Mouse (Mus musculus) spleen, adult 2 months (tissue): ENCODE measurements around the gene Cbfa2t3. TPM values are rescaled to one million over a fixed set of nuclear protein-coding genes. Genes with fewer than 3 reads are reported as not detected.
"Not testable (repeated sequence)": the region's sequence is repeated elsewhere in the genome, so short reads cannot be mapped to it uniquely, and the experiment has no call there.

Experiments used
- DNase-seq, 2 experiments: peaks; one replicate each; pipeline versions ENCODE4 v3.0.0 to v3.0.0-alpha.2; 2012 to 2021; ENCODE audit warnings: low spot score in 2 of 2, low read depth in 1 of 2
- H3K27ac ChIP-seq: fragments of 200-500 bp; 2 replicates; pipeline ENCODE4 v1.5.1; 2012; ENCODE audit warnings: low read length, inconsistent platforms; ENCODE audit not compliant: insufficient read depth
- H3K27me3 ChIP-seq: fragments of 200-500 bp; 2 replicates; pipeline ENCODE4 v1.6.1; 2012; ENCODE audit warnings: mild to moderate bottlenecking, moderate library complexity, low read length, inconsistent platforms; ENCODE audit not compliant: control insufficient read depth, insufficient read depth
- H3K36me3 ChIP-seq: fragments of 200-500 bp; 2 replicates; pipeline ENCODE4 v1.6.1; 2012; ENCODE audit warnings: mild to moderate bottlenecking, low read length, inconsistent platforms; ENCODE audit not compliant: control insufficient read depth, insufficient read depth
- H3K4me1 ChIP-seq: fragments of 200-500 bp; 2 replicates; pipeline ENCODE4 v1.6.1; 2011; ENCODE audit warnings: inconsistent platforms; ENCODE audit not compliant: control insufficient read depth, insufficient read depth, insufficient read length
- H3K4me3 ChIP-seq: fragments of 200-500 bp; 2 replicates; pipeline ENCODE4 v1.5.1; 2011; ENCODE audit warnings: mild to moderate bottlenecking, inconsistent platforms; ENCODE audit not compliant: insufficient read depth, insufficient read length; ENCODE audit errors: extremely low read depth
- CTCF ChIP-seq: fragments of 200-500 bp; IDR thresholded peaks from 2 replicates; pipeline ENCODE4 v1.5.1; 2011; ENCODE audit warnings: mild to moderate bottlenecking, inconsistent platforms; ENCODE audit not compliant: insufficient read depth, insufficient read length, insufficient replicate concordance; ENCODE audit errors: extremely low read depth
- POLR2A ChIP-seq: fragments of 200-500 bp; IDR thresholded peaks from 2 replicates; pipeline ENCODE4 v1.6.1; 2011; ENCODE audit warnings: low read depth, low read length, inconsistent platforms
- WGBS: fragments of 180-500 bp; shearing (Covaris S2); methylation state at CpG from one replicate; pipeline ENCODE4 v1.1.7; 2018; 5-methylcytosine and 5-hydroxymethylcytosine counted together
- polyA plus RNA-seq: library from polyadenylated mRNA; depleted of rRNA; stranded (reverse); fragments of >200 nt; gene quantifications from 2 replicates; pipeline ENCODE4 v1.2.3, GENCODE M21; 2012

Gene Cbfa2t3
- polyA plus RNA-seq, 1 experiment, result 38.3 TPM

DNA sequence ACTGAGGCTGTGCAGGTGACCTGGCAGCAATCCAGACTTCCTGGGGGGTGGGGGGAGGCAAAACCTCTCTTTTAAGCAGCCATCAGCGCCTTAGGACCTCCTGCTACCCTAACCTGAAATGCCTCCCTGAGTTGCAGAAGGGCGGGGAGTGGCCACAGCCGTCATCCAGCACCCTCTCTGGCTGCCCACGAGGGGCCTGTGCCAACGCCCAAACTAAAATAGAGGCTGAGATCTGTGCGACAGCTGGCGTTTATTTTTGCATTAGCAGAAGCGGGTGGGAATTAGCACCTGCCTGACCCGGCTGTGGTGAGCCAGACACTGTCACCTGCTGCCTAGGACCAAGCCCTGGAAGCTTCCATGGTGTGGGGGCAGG, 62.1 kb downstream of the Cbfa2t3 start:
- TF ChIP-seq POLR2A (no peak), CTCF (no peak)
- H3K27ac ChIP-seq, result no peak overlapping the region
- 67% methylated on average over 9 of the region's 9 CpGs for WGBS
- no peak overlapping the region for H3K4me3 ChIP-seq
- H3K27me3 ChIP-seq, result no peaks in the 10 kb centered on the region
- H3K36me3 ChIP-seq, result peaks cover 66% of the 10 kb centered on the region
- no peaks in the 10 kb centered on the region for H3K4me1 ChIP-seq
- DNase-seq, result no peak

DNA sequence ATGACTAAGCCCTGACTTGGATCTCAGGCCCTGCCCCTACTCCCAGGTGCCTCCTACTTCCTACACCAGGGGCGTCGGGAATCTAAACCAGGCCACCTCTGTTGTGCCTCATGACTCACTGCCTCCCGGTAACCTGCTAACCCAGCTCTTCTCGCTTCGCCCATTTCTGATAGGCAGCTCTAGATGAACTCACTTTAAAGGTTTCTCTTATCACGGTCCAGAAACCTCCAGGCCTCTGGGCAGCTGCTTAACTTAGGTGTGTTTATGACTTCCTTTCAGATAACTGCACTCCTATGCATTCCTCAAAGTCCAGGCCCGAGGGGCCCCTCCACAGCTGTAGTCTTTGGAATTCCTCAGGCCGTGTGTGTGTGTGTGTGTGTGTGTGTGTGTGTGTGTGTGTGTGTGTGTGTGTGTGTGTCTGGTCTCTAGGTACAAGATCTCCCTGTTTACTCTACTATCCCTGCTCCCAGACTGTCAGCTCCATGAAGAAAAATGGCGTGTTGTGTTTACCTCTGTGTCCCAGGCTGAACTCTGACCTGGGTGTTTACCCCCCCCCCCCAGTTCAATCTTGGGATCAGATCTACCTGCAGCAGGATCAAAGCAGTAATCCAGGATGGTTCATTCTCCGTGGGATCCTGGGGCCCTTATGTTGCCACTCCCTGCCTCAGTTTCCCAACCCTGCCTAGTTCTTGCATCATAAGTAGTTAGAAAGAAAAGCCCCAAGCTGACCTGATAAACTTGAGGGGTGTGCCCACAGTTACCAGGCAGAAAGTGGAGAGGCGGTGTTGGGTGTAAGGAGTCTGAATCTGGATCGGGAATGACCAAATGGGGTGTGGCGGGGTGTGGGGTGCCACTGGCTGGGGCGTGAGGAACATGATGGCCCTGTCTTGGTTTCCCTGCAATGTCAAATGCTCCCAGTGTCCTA, 62.8 kb downstream of the Cbfa2t3 start:
- TF ChIP-seq CTCF (no peak), POLR2A (no peak)
- WGBS, result 82% methylated on average over 14 of the region's 14 CpGs

DNA sequence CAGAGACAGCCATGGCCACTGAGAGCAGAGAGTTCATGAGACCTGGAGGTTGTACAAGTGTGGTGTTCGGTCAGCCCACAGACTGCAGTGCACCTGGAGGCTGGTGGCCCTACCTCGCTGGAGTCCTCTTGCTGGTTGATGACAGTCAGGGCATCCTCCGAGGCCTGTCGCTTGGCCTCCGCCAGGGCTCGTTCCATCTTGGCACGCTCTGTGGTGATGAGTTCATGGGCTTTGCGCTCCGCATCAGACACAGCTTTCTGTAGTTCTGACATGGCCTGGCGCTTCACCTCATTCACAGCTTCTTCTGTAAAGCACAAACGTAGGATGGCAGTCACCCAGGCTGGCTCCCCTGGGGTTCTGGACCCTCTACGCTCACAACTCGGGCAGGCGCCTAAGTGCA, 65.7 kb downstream of the Cbfa2t3 start:
- Histone ChIP-seq H3K27ac (no peak overlapping the region), H3K4me3 (no peak overlapping the region), H3K4me1 (no peaks in the 10 kb centered on the region), H3K36me3 (peaks cover 58% of the 10 kb centered on the region), H3K27me3 (no peaks in the 10 kb centered on the region)
- no peak for DNase-seq
- no peak for TF ChIP-seq POLR2A
- 96% methylated on average over 14 of the region's 14 CpGs for WGBS

More for the DNA sequence above, 62.8 kb downstream of the Cbfa2t3 start:
- Histone ChIP-seq H3K4me3 (no peak overlapping the region), H3K4me1 (no peaks in the 10 kb centered on the region), H3K27ac (no peak overlapping the region), H3K36me3 (peaks cover 61% of the 10 kb centered on the region), H3K27me3 (no peaks in the 10 kb centered on the region)
- no peak for DNase-seq

DNA sequence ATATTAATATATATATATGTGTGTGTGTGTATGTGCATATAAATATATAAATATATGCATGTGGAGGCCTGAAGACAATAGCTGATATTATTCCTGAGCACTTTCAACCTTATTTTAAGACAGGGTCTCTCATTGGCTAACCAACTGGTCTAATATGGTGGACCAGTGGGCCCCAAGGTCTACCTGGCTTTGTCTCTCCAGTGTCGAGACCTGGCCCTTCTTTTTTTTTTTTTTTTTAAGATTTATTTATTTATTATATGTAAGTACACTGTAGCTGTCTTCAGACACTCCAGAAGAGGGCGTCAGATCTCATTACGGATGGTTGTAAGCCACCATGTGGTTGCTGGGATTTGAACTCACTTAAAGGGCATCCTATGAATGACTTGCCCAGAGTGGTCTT, 66.8 kb downstream of the Cbfa2t3 start:
- H3K27me3 ChIP-seq, H3K4me3 ChIP-seq, DNase-seq, H3K4me1 ChIP-seq, H3K27ac ChIP-seq: not testable (repeated sequence)
- WGBS, result 85% methylated on average over 3 of the region's 3 CpGs
- H3K36me3 ChIP-seq, result peaks cover 50% of the 10 kb centered on the region

DNA sequence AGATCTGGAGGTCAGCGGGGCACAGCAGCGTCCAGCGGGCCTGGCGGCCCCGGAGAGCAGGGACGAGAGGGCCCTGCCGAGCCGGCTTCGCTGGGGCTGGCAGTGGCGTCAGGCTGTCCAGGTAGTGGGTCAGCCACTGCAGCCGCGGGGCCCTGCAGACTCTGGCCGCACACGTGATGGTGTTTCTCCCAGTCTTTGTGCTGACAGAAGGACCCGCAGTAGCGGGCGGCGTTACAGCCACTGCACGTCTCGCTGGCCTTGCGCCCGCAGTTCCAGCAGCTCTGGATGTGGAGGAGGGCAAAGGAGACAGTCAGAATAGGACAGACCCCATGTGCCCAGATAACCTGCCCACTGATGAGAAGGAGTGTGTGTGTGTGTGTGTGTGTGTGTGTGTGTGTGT, 68.2 kb downstream of the Cbfa2t3 start:
- 93% methylated on average over 22 of the region's 22 CpGs for WGBS
- Histone ChIP-seq H3K4me1 (peaks cover 4% of the 10 kb centered on the region; the same call in 1 of the 2 replicates), H3K36me3 (peaks cover 37% of the 10 kb centered on the region), H3K27me3 (no peaks in the 10 kb centered on the region), H3K4me3 (no peak overlapping the region), H3K27ac (no peak overlapping the region)
- TF ChIP-seq POLR2A (no peak), CTCF (no peak)
- DNase-seq, result no peak

DNA sequence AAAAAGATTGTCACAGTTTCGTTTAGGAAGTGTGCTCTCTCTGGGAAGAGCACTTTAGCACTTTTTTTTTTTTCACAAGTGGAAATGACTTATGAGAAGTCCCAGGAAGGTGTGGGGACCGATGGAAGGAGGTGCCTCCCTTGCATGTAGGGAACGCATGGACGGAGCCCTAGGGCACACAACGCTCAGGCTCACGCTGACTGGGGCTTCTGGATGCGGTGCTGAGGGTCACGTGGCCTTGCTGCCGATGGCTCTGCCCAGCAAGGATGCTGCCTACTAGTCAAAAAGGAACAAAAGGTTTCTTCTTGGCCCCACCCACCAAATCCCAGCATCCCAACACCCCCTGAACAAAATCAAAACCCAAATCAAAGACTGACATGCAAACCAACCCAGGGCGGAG, 69.5 kb downstream of the Cbfa2t3 start:
- no peak overlapping the region for H3K4me3 ChIP-seq
- 90% methylated on average over 10 of the region's 10 CpGs for WGBS
- TF ChIP-seq CTCF (no peak), POLR2A (no peak)

DNA sequence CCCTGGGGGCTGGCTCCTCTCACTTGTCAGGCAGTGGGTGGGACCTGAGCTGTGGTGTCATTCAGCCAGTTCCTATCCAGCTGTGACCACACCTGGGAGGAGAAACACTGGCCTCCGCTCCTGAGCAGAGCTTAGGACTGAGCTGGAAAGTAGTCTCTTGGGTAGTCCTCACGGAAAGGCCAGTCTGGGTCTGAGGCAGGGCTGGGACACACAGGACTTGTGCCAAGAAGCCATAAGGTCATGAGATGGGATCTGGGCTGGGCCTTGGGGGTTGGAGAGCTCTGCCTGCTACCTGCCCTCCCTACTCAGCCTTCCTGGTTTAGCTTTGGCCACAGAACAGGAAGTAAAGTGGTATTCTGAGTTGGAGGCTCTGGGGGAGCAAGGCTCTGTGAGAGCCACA, 72.0 kb downstream of the Cbfa2t3 start:
- peaks cover 4% of the 10 kb centered on the region; the same call in 1 of the 2 replicates for H3K4me1 ChIP-seq
- WGBS, result 54% methylated on average over 2 of the region's 2 CpGs

More for the DNA sequence above, 69.5 kb downstream of the Cbfa2t3 start:
- Histone ChIP-seq H3K36me3 (peaks cover 30% of the 10 kb centered on the region), H3K27me3 (no peaks in the 10 kb centered on the region), H3K27ac (no peak overlapping the region), H3K4me1 (peaks cover 4% of the 10 kb centered on the region; the same call in 1 of the 2 replicates)
- no peak for DNase-seq

More for the DNA sequence above, 72.0 kb downstream of the Cbfa2t3 start:
- H3K36me3 ChIP-seq, result peaks cover 19% of the 10 kb centered on the region
- H3K27me3 ChIP-seq, result no peaks in the 10 kb centered on the region
- H3K4me3 ChIP-seq, result no peak overlapping the region
- no peak for DNase-seq
- TF ChIP-seq POLR2A (no peak), CTCF (no peak)
- no peak overlapping the region for H3K27ac ChIP-seq
